Comparison of ENCODE assay signal across 8 mouse cellular contexts in the genomic region with DNA sequence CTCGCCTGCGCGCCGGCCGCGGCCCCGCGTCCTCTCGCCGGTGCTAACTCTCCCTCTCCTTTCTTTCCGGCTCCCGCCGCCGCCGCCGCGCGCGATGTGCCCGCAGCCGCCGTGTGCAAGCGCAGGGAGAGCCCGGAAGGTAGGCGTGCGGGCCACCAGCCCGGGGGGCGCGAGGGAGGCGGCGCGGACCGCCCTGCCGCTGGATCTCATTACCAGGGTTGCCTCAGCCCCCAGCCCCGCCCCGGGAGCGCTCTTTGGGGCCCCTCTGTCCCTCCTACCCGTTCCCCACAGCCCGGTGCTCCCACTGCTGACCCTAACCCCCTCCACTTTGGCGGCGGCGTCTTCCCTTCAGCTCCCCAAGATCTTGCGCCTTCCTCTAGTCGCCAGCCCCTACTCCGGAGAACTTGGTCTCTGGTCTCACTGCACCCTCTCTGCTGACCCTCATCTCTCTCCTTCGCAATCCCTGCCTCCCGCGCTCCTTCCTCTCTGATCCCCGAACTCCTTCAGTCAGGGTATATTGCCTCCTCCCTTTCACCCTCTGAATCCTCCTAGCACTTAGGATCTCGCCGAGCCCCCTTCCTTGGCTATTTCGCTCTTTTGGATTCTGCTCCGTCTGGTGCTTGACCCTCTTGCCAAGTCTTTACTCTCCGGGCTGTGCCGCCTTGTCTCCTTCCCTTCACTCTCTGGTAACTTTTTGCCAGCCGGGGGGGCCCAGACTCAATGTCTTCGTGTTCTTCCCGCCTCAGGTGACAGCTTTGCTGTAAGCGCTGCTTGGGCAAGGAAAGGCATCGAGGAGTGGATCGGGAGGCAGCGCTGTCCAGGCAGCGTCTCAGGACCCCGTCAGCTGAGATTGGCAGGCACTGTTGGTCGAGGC. TPM values are rescaled to one million over a fixed set of nuclear protein-coding genes. Genes with fewer than 3 reads are reported as not detected.
A peak's percentile ranks its signal among the peaks of the same experiment; 100 is the strongest.
DNase-seq lines count a peak whose midpoint lies in the region; ATAC-seq lines count a peak whose summit lies in the region.

No protein-coding gene starts in this region.

- H3K27ac ChIP-seq in heart, embryonic 13.5 days (replicated peaks), result peak overlapping the region; percentile 59; the same call in 1 of the 2 replicates
- peak overlapping the region; percentile 32; the same call in 1 of the 2 replicates for H3K27ac ChIP-seq in neural tube, embryonic 12.5 days

- ATAC-seq in heart, embryonic 13.5 days (ENCODE audit: extremely low read depth, insufficient number of reproducible peaks, low FRiP score, low TSS enrichment), result peak; percentile 20; the same call in 1 of the 2 replicates
- ATAC-seq in neural tube, embryonic 12.5 days (ENCODE audit: low FRiP score, low read depth), result peak; percentile 48
- no peak for ATAC-seq in activated CD4-positive, CD25-positive, alpha-beta regulatory T cell, adult 4 months

- WGBS in heart, embryonic 13.5 days, result under 1% methylated on average over 58 of the region's 65 CpGs
- WGBS in neural tube, embryonic 12.5 days, result under 1% methylated on average over 58 of the region's 65 CpGs

- peak overlapping the region; percentile 99 for H3K4me2 ChIP-seq in heart, embryonic 13.5 days
- H3K4me2 ChIP-seq in neural tube, embryonic 12.5 days (replicated peaks), result peak overlapping the region; percentile 84

- peak; percentile 56 for DNase-seq in embryo, embryonic 10 days (ENCODE audit: low spot score)
- DNase-seq in embryo, embryonic 10.5 days (ENCODE audit: low spot score), result no peak
- peak; percentile 46 for DNase-seq in right cerebral cortex, postnatal 4 days
- DNase-seq in right cerebral cortex, postnatal 25 days, result no peak
- peak; percentile 15 for DNase-seq in liver

- H3K36me3 ChIP-seq in heart, embryonic 13.5 days, result no peaks in the 10 kb centered on the region
- H3K36me3 ChIP-seq in neural tube, embryonic 12.5 days, result no peaks in the 10 kb centered on the region

- H3K4me1 ChIP-seq in heart, embryonic 13.5 days, result peaks cover 53% of the 10 kb centered on the region
- peaks cover 42% of the 10 kb centered on the region for H3K4me1 ChIP-seq in neural tube, embryonic 12.5 days

- H3K9ac ChIP-seq in heart, embryonic 13.5 days, result peak overlapping the region; percentile 90
- peak overlapping the region; percentile 84 for H3K9ac ChIP-seq in neural tube, embryonic 12.5 days

- peaks cover 47% of the 10 kb centered on the region for H3K27me3 ChIP-seq in heart, embryonic 13.5 days (replicated peaks)
- H3K27me3 ChIP-seq in neural tube, embryonic 12.5 days (replicated peaks), result no peaks in the 10 kb centered on the region

- peak overlapping the region; percentile 80 for H3K4me3 ChIP-seq in heart, embryonic 13.5 days
- H3K4me3 ChIP-seq in neural tube, embryonic 12.5 days, result peak overlapping the region; percentile 64

- no peaks in the 10 kb centered on the region for H3K9me3 ChIP-seq in heart, embryonic 13.5 days
- H3K9me3 ChIP-seq in neural tube, embryonic 12.5 days, result no peaks in the 10 kb centered on the region

RNA-seq across cellular contexts. Expression of a gene that starts 0.6 kb away (rescaled TPM):
- polyA plus RNA-seq in heart, embryonic 13.5 days (2015; fragmentation: Nextera tagmentation; extraction: Ambion mirVana), result 16.1 and 18.6 TPM in 2 replicates
- 77.2 and 84.5 TPM in 2 replicates for polyA plus RNA-seq in neural tube, embryonic 12.5 days (2016; fragmentation: Nextera tagmentation; extraction: Ambion mirVana)
- not detected for polyA plus RNA-seq in activated CD4-positive, CD25-positive, alpha-beta regulatory T cell, adult 4 months (2017; shearing (Covaris generic))

Comparison
In these comparisons a context has a peak if more than half of its experiments do, and no peak if none do; other contexts are left out.
1. DNase-seq: peak in embryo, embryonic 10 days (single experiment), right cerebral cortex, postnatal 4 days (single experiment) and liver (single experiment); none in embryo, embryonic 10.5 days (single experiment) and right cerebral cortex, postnatal 25 days (single experiment).
2. RNA of a gene that starts 0.6 kb away (polyA plus RNA-seq): 77.2 to 84.5 TPM in neural tube, embryonic 12.5 days and 16.1 to 18.6 TPM in heart, embryonic 13.5 days; not detected in activated CD4-positive, CD25-positive, alpha-beta regulatory T cell, adult 4 months; every median in the first group is over 10 times any median in the second.